11 mouse cellular contexts compared by ENCODE assay signal in the genomic region with DNA sequence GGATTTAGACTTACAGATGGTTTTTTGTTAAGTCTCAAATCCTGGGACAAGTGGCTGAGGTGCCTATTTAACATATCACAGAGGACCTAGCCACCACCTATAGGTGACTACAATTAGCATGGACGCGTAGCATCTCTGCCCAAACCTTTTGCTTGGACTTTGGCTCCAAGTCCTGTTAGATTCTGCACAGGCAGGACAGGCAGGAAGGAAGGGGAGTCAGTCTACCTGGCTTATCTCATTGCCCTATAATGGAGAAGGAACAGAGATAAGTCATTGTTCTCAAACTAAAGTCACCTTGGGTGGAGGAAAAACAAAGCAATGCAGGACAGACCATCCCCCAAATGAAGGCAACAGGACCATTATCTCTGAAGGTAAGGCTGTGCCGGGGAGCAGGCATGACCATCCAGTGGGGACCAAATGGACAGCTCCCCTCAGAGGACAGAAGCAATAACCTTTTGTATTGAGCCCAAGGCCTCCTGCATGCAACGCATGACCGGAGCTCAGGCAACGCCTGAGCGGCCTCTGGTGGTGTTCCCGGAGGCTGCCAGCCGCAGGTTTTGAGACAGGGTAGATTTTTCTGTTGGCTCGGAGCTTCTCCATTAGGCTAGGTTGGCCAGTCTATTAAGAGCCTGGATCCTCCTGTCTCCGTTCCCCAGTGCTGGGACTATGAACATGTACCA. TPM values are rescaled to one million over a fixed set of nuclear protein-coding genes. Genes with fewer than 3 reads are reported as not detected.
DNase-seq lines count a peak whose midpoint lies in the region; ATAC-seq and TF ChIP-seq lines count a peak whose summit lies in the region.
"Had no signal": no experiment of that assay in that cellular context is flagged by ENCODE, and none has a peak within 500 bp of the region (broad histone marks: within the 10 kb centered on the region; RNA-seq: fewer than 3 reads in every experiment).

No protein-coding gene starts in this region.

- H3K4me1 ChIP-seq in thymus, adult 2 months (replicated peaks; ENCODE audit: control insufficient read depth, insufficient read depth, low read length) = no peaks in the 10 kb centered on the region

- no peaks in the 10 kb centered on the region for H3K36me3 ChIP-seq in thymus, adult 2 months (ENCODE audit: control insufficient read depth, insufficient read depth, low read length)

- no peak overlapping the region for H3K4me3 ChIP-seq in thymus, adult 2 months (ENCODE audit: control insufficient read depth, insufficient read depth, low read length)

- no peak for ATAC-seq in granulocyte monocyte progenitor cell, adult 5-6 weeks (replicated peaks; ENCODE audit: poor library complexity, severe bottlenecking)

- DNase-seq in adrenal gland, postnatal 10 days = peak; percentile 40
- no peak for DNase-seq in adrenal gland, adult 18-20 months (ENCODE audit: low spot score in 2 of 2)
- DNase-seq in thymus, adult 2 months = no peak
- no peak for DNase-seq in thymus, adult 18-20 months
- peak; percentile 13 for DNase-seq in kidney, adult 9 months
- peak; percentile 64 for DNase-seq in yolk sac, embryonic 10.5 days (ENCODE audit: low spot score)
- DNase-seq in spleen, postnatal 36 days (ENCODE audit: low spot score in 2 of 2) = no peak
- DNase-seq: gastrocnemius, postnatal 25 days had no signal

- TF ChIP-seq CTCF in thymus, adult 2 months (IDR thresholded peaks at IDR 0.05; ENCODE audit: borderline replicate concordance, control insufficient read depth, extremely low read depth, insufficient read depth, low read length, poor library complexity) = 0 out of 2 replicates have a peak, but pooled peaks have one; percentile 20

- no peak overlapping the region for H3K27ac ChIP-seq in thymus, adult 2 months (ENCODE audit: control insufficient read depth, insufficient read depth, low read length)

- no peaks in the 10 kb centered on the region for H3K27me3 ChIP-seq in thymus, adult 2 months (ENCODE audit: control insufficient read depth, insufficient read depth, low read length)

- WGBS in thymus, adult 2 months = 37% methylated on average over 11 of the region's 11 CpGs

- TF ChIP-seq POLR2A in thymus, adult 2 months (IDR thresholded peaks at IDR 0.05; ENCODE audit: control insufficient read depth, extremely low read depth, insufficient read depth, low read length, poor library complexity) = no peak

RNA-seq across cellular contexts. Expression of a gene that starts 25.3 kb away (rescaled TPM):
- not detected for total RNA-seq in adrenal gland, postnatal 10 days (2021)
- total RNA-seq in adrenal gland, adult 18-20 months (2021) = not detected
- polyA plus RNA-seq in thymus, adult 2 months (2012; rRNA removed) = not detected in 2 replicates
- total RNA-seq in granulocyte monocyte progenitor cell, adult 5-6 weeks (2014; fragmentation: Nextera tagmentation) = not detected in 2 replicates
- not detected in 2 replicates for total RNA-seq in granulocyte monocyte progenitor cell, adult 5-6 weeks (2017)
- total RNA-seq: gastrocnemius, postnatal 25 days had no signal
- polyA plus RNA-seq: limb, embryonic 11.5 days; neural tube, embryonic 14.5 days had no signal

Comparison
In these comparisons a context has a peak if more than half of its experiments do, and no peak if none do; other contexts are left out.
1. DNase-seq: peak in adrenal gland, postnatal 10 days (single experiment), kidney, adult 9 months (single experiment) and yolk sac, embryonic 10.5 days (single experiment); none in adrenal gland, adult 18-20 months (0 of 2), thymus, adult 2 months (single experiment), thymus, adult 18-20 months (0 of 2) and spleen, postnatal 36 days (0 of 2).